Mouse (Mus musculus): ENCODE data around the gene Rbm45.

DNA sequence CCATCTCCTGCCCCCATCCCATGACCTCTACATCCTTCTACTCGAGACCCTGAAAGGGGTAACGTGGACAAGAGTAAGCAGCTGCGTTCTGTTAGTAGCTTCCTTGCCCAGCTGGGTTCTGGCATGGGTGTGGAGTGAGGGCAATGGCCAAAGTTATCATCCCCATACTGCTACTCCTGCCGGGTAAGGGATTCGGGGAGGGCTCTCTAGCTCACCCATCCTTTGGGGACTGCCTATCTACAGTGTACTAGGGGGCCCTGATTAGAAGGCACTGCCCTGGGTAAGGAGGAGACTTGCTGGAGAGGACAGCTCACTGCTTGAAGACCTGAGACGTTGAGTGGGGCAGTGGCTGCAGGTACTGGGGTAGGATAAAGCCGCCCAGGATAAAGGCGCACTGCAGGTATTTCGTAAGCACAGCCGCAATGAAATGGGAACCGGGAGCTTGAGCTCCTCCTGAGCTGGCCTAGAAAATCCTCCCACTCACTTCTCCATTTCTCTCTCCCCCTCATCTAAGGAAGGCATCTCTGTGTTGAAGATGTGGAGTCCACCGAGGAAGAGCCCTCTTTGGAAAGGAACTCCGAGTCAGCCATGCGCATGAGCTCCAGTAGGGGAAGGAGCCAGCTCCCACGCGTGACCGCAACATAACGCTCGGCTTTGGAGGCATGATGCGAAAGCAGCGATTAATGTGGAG, 46.5 kb upstream of the Rbm45 start:
- TF ChIP-seq CTCF (IDR thresholded peaks at IDR 0.05; ENCODE audit: control insufficient read depth, insufficient read depth, insufficient read length) (no peak), USF1 (IDR thresholded peaks at IDR 0.05; ENCODE audit: low read depth) (no peak), MYOG (IDR thresholded peaks at IDR 0.05; ENCODE audit: control insufficient read depth, extremely low read depth, insufficient read length) (no peak), MYOD1 (IDR thresholded peaks at IDR 0.05; ENCODE audit: control insufficient read depth, insufficient read length, low read depth) (no peak), CEBPB (IDR thresholded peaks at IDR 0.05; ENCODE audit: low read depth) (no peak)
